Mouse (Mus musculus): Measurements from ENCODE around the gene Mgat4b. TPM values are rescaled to one million over a fixed set of nuclear protein-coding genes. Genes with fewer than 3 reads are reported as not detected.

Gene Mgat4b
- polyA plus RNA-seq, 1 experiment from 2014 or later, result 14.4 TPM

DNA sequence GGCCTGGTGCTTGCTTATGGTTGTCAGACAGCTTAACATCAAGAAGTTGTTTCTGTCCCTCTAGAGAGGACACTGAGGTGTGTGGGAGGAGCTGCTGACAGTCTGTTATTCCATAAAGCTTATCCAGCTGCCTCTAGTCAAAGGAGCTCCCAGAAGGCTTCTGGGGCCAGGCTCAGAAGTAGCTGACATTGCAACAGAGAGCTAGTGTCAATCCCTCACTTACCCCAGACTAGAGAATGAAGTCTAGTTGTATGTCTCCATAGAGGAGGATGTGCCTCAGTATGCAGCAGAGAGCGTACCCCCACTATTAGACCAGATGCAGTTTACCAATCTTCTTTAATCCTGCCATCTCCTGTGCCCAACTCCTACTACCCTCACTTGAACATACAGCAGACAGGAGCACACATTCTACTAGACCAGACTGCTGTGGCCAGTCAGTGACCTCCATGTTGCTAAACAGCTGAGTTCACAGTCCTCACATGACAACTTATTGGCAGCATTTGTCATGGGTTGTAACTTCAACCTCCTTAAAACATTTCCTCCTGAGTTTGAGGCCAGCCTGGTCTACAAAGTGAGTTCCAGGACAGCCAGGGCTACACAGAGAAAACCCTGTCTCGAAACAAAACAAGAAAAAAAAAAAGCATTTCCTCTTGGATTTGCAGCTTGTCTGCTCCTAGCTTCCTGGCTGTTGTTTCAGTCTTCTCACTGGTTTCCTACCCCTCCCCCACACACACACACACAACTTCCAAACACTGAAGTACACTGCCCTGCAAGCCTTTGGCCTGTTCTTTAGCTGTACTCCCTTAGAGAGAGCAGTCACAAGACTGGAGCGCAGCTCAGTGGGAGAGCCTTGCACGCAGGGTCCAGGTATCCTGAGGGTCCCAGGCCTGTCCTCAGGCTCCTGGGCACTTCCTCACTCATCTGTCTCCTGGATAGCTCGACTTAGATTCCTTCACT is 31.9 kb upstream of the Mgat4b start:
- no peak for ATAC-seq (replicated peaks; ENCODE audit: insufficient number of reproducible peaks, low FRiP score, low TSS enrichment)
- H3K9me3 ChIP-seq (replicated peaks; ENCODE audit: control insufficient read depth, low read length), result no peaks in the 10 kb centered on the region
- peak overlapping the region; percentile 12; the same call in 1 of the 2 replicates for H3K27ac ChIP-seq (ENCODE audit: low read depth, low read length)
- H3K36me3 ChIP-seq (ENCODE audit: control insufficient read depth, insufficient read depth, low read length), result no peaks in the 10 kb centered on the region
- no peak overlapping the region for H3K4me2 ChIP-seq
- peaks cover 23% of the 10 kb centered on the region for H3K4me1 ChIP-seq (ENCODE audit: control insufficient read depth, insufficient read depth, low read length)
- WGBS (ENCODE audit: insufficient replicate concordance), result 71% methylated on average over 5 of the region's 5 CpGs
- H3K9ac ChIP-seq (ENCODE audit: low read depth, low read length), result no peak overlapping the region
- H3K4me3 ChIP-seq (ENCODE audit: low read depth, low read length), result no peak overlapping the region
- H3K27me3 ChIP-seq (ENCODE audit: control insufficient read depth, insufficient read depth, low read length), result no peaks in the 10 kb centered on the region

DNA sequence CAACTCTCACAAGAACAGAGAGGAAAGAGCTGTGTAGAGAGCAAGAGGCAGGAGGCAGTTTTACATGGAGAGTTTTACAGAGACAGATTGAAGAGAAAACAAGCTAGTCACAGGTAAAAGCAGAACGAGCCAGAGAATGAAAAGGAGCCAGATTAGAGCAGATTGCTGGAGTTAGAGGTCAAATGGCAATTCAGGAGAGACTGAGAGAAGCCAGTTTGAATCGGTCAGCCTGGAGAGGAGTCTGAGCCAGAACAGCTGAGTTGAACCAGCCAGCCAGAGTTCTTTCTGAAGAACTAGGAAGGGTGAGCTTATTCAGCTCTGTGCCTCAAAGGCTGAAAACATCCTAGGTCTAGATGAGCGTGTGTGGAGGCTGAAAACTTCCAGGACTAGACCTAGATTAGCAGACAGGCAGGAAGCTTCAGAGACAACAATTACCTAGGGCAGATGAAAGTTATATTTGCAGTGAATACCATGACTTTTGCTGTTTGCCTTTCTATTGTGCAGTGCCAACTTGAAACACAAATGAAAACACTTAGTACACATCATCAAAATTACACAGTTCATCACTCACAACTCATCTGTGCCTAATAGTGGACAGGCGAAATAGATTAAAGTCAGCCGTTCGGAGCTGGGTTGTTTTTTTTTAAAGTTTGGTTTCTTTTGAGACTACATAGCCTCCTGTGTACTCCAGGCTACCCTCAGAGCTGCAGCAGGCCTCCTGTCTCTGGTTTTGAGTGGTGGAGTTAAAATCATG is 30.0 kb upstream of the Mgat4b start:
- no peak for ATAC-seq (replicated peaks; ENCODE audit: insufficient number of reproducible peaks, low FRiP score, low TSS enrichment)
- Histone ChIP-seq H3K9me3 (replicated peaks; ENCODE audit: control insufficient read depth, low read length) (no peaks in the 10 kb centered on the region), H3K4me2 (no peak overlapping the region), H3K36me3 (ENCODE audit: control insufficient read depth, insufficient read depth, low read length) (no peaks in the 10 kb centered on the region), H3K4me1 (ENCODE audit: control insufficient read depth, insufficient read depth, low read length) (peaks cover 22% of the 10 kb centered on the region), H3K9ac (ENCODE audit: low read depth, low read length) (no peak overlapping the region), H3K27me3 (ENCODE audit: control insufficient read depth, insufficient read depth, low read length) (no peaks in the 10 kb centered on the region), H3K27ac (ENCODE audit: low read depth, low read length) (no peak overlapping the region), H3K4me3 (ENCODE audit: low read depth, low read length) (no peak overlapping the region)
- WGBS (ENCODE audit: insufficient replicate concordance), result 70% methylated on average over 6 of the region's 6 CpGs

- Histone ChIP-seq H3K27ac (ENCODE audit: low read depth, low read length) (peak overlapping the region; percentile 17; the same call in 1 of the 2 replicates), H3K36me3 (ENCODE audit: control insufficient read depth, insufficient read depth, low read length) (no peaks in the 10 kb centered on the region), H3K27me3 (ENCODE audit: control insufficient read depth, insufficient read depth, low read length) (no peaks in the 10 kb centered on the region), H3K4me2 (no peak overlapping the region), H3K4me1 (ENCODE audit: control insufficient read depth, insufficient read depth, low read length) (peaks cover 22% of the 10 kb centered on the region), H3K9ac (ENCODE audit: low read depth, low read length) (peak overlapping the region; percentile 36; the same call in 1 of the 2 replicates), H3K4me3 (ENCODE audit: low read depth, low read length) (no peak overlapping the region), H3K9me3 (replicated peaks; ENCODE audit: control insufficient read depth, low read length) (no peaks in the 10 kb centered on the region)
- no peak for ATAC-seq (replicated peaks; ENCODE audit: insufficient number of reproducible peaks, low FRiP score, low TSS enrichment)
- WGBS (ENCODE audit: insufficient replicate concordance), result 77% methylated on average over 4 of the region's 4 CpGs
Observed at GRCm38 (mm10) chr11:50182702-50183101, 28.0 kb upstream of the Mgat4b start.

- WGBS (ENCODE audit: insufficient replicate concordance), result 78% methylated on average over 3 of the region's 3 CpGs
- ATAC-seq (replicated peaks; ENCODE audit: insufficient number of reproducible peaks, low FRiP score, low TSS enrichment), result no peak
- Histone ChIP-seq H3K9ac (ENCODE audit: low read depth, low read length) (no peak overlapping the region), H3K4me1 (ENCODE audit: control insufficient read depth, insufficient read depth, low read length) (peaks cover 13% of the 10 kb centered on the region; the same call in 1 of the 2 replicates), H3K36me3 (ENCODE audit: control insufficient read depth, insufficient read depth, low read length) (no peaks in the 10 kb centered on the region), H3K27ac (ENCODE audit: low read depth, low read length) (no peak overlapping the region), H3K4me2 (no peak overlapping the region), H3K27me3 (ENCODE audit: control insufficient read depth, insufficient read depth, low read length) (no peaks in the 10 kb centered on the region), H3K9me3 (replicated peaks; ENCODE audit: control insufficient read depth, low read length) (no peaks in the 10 kb centered on the region), H3K4me3 (ENCODE audit: low read depth, low read length) (no peak overlapping the region)
Observed at GRCm38 (mm10) chr11:50184788-50185187, 25.9 kb upstream of the Mgat4b start.

DNA sequence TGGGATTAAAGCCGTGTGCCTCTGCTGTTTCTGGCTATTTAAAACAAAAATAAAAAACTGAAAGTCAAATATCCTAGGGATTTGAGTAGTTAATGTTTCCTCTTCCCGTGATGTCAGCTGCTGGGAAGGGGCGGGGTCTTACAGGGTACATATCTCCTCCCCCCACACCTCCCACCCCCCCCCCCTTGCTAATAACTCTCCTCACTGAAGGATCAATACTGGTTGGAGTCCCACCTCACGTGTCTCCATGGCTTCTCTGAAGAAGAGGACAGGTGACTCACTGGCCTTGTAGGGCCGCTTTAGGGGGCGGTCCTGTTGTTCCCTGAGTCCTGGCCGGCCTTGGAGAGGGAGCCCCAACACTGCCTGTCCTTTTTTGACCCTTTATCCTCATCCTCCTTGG is 22.0 kb upstream of the Mgat4b start:
- 0 out of 2 replicates have a peak, but pooled peaks cover 7% of the 10 kb centered on the region for H3K4me1 ChIP-seq (ENCODE audit: control insufficient read depth, insufficient read depth, low read length)
- H3K27me3 ChIP-seq (ENCODE audit: control insufficient read depth, insufficient read depth, low read length), result no peaks in the 10 kb centered on the region
- no peaks in the 10 kb centered on the region for H3K9me3 ChIP-seq (replicated peaks; ENCODE audit: control insufficient read depth, low read length)
- H3K4me3 ChIP-seq (ENCODE audit: low read depth, low read length), result no peak overlapping the region
- WGBS (ENCODE audit: insufficient replicate concordance), result 73% methylated on average over 7 of the region's 7 CpGs
- H3K36me3 ChIP-seq (ENCODE audit: control insufficient read depth, insufficient read depth, low read length), result no peaks in the 10 kb centered on the region
- H3K4me2 ChIP-seq, result no peak overlapping the region
- no peak for ATAC-seq (replicated peaks; ENCODE audit: insufficient number of reproducible peaks, low FRiP score, low TSS enrichment)
- no peak overlapping the region for H3K9ac ChIP-seq (ENCODE audit: low read depth, low read length)
- H3K27ac ChIP-seq (ENCODE audit: low read depth, low read length), result no peak overlapping the region

DNA sequence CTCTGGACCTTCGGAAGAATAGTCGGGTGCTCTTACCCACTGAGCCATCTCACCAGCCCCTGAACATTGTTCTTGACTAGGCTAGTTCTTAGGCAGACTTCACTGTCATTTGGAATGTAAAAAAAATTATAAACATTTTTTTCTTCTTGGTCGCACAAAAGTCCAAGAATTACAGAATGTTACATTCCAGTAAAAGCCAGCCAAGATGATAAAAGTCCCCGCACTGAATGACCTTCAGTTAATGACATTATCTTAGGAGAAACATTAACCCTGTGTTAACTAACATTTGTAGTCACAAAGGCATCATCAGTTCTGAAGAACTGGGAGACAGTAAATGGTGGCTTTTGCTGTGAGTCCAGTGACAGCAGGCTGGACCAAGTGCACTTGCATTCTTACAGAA is 20.3 kb upstream of the Mgat4b start:
- WGBS (ENCODE audit: insufficient replicate concordance), result 65% methylated on average over 4 of the region's 4 CpGs
- ATAC-seq (replicated peaks; ENCODE audit: insufficient number of reproducible peaks, low FRiP score, low TSS enrichment), result no peak
- no peaks in the 10 kb centered on the region for H3K9me3 ChIP-seq (replicated peaks; ENCODE audit: control insufficient read depth, low read length)

DNA sequence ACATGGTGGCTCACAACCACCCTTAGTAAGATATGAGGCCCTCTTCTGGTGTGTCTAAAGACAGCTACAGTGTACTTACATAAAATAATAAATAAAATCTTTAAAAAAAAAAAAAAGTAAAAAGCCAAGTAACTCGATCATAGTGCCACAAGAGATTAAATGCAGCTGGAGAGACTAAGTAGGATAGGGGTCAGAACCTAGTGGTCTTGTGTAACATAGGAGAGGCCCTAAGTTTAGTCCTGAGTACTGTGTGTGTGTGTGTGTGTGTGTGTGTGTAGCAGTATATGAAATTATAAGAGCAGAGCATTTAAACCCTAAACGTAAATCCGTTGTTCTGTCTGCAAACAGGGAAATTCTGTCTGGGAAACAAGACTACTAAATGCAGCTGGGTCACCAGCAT is 18.4 kb upstream of the Mgat4b start:
- H3K9ac ChIP-seq (ENCODE audit: low read depth, low read length), result no peak overlapping the region
- H3K36me3 ChIP-seq (ENCODE audit: control insufficient read depth, insufficient read depth, low read length), result no peaks in the 10 kb centered on the region
- no peak overlapping the region for H3K27ac ChIP-seq (ENCODE audit: low read depth, low read length)
- H3K4me2 ChIP-seq, result no peak overlapping the region
- H3K9me3 ChIP-seq (replicated peaks; ENCODE audit: control insufficient read depth, low read length), result no peaks in the 10 kb centered on the region
- H3K4me3 ChIP-seq (ENCODE audit: low read depth, low read length), result no peak overlapping the region
- 87% methylated on average over 3 of the region's 3 CpGs for WGBS (ENCODE audit: insufficient replicate concordance)
- no peak for ATAC-seq (replicated peaks; ENCODE audit: insufficient number of reproducible peaks, low FRiP score, low TSS enrichment)
- H3K27me3 ChIP-seq (ENCODE audit: control insufficient read depth, insufficient read depth, low read length), result no peaks in the 10 kb centered on the region
- H3K4me1 ChIP-seq (ENCODE audit: control insufficient read depth, insufficient read depth, low read length), result no peaks in the 10 kb centered on the region

More for the DNA sequence above, 20.3 kb upstream of the Mgat4b start:
- Histone ChIP-seq H3K9ac (ENCODE audit: low read depth, low read length) (no peak overlapping the region), H3K27ac (ENCODE audit: low read depth, low read length) (no peak overlapping the region), H3K36me3 (ENCODE audit: control insufficient read depth, insufficient read depth, low read length) (no peaks in the 10 kb centered on the region), H3K4me1 (ENCODE audit: control insufficient read depth, insufficient read depth, low read length) (no peaks in the 10 kb centered on the region), H3K27me3 (ENCODE audit: control insufficient read depth, insufficient read depth, low read length) (no peaks in the 10 kb centered on the region), H3K4me2 (no peak overlapping the region), H3K4me3 (ENCODE audit: low read depth, low read length) (no peak overlapping the region)

GRCm38 (mm10) chr11:50194070-50194469 is 16.6 kb upstream of the Mgat4b start:
- Histone ChIP-seq H3K9me3 (replicated peaks; ENCODE audit: control insufficient read depth, low read length) (no peaks in the 10 kb centered on the region), H3K36me3 (ENCODE audit: control insufficient read depth, insufficient read depth, low read length) (peaks cover 7% of the 10 kb centered on the region; the same call in 1 of the 2 replicates)

More at GRCm38 (mm10) chr11:50194070-50194469, 16.6 kb upstream of the Mgat4b start:
- Histone ChIP-seq H3K27me3 (ENCODE audit: control insufficient read depth, insufficient read depth, low read length) (no peaks in the 10 kb centered on the region), H3K4me3 (ENCODE audit: low read depth, low read length) (no peak overlapping the region), H3K27ac (ENCODE audit: low read depth, low read length) (no peak overlapping the region), H3K9ac (ENCODE audit: low read depth, low read length) (no peak overlapping the region), H3K4me1 (ENCODE audit: control insufficient read depth, insufficient read depth, low read length) (no peaks in the 10 kb centered on the region), H3K4me2 (no peak overlapping the region)
- 70% methylated on average over 7 of the region's 7 CpGs for WGBS (ENCODE audit: insufficient replicate concordance)
- ATAC-seq (replicated peaks; ENCODE audit: insufficient number of reproducible peaks, low FRiP score, low TSS enrichment), result no peak
